Mouse (Mus musculus) forebrain, embryonic 11.5 days (tissue): ENCODE data around the gene Lpcat4. TPM values are rescaled to one million over a fixed set of nuclear protein-coding genes. Genes with fewer than 3 reads are reported as not detected.
A peak's percentile ranks its signal among the peaks of the same experiment; 100 is the strongest.

Experiments
- ATAC-seq: fragments of 200-750 bp; cut with Nextera tagmentation; replicated peaks from 2 replicates; pipeline ENCODE4 v1.8.0; 2017; ENCODE audit warnings: moderate TSS enrichment; ENCODE audit not compliant: low FRiP score
- DNase-seq: peaks from one replicate; pipeline ENCODE4 v3.0.0-alpha.2; 2017; ENCODE audit warnings: low spot score
- H3K27ac ChIP-seq: fragments of 300-500 bp; sonication (generic); 2 replicates; pipeline ENCODE4 v1.5.1; 2014; ENCODE audit warnings: low read depth, low read length
- H3K27me3 ChIP-seq: fragments of 300-500 bp; sonication (generic); 2 replicates; pipeline ENCODE4 v1.6.1; 2014; ENCODE audit warnings: mild to moderate bottlenecking, low read length, mixed read lengths; ENCODE audit not compliant: control insufficient read depth, insufficient read depth
- H3K36me3 ChIP-seq: fragments of 300-500 bp; sonication (generic); 2 replicates; pipeline ENCODE4 v1.6.1; 2014; ENCODE audit warnings: mild to moderate bottlenecking, low read length, moderate library complexity, mixed read lengths; ENCODE audit not compliant: control insufficient read depth, insufficient read depth
- H3K4me1 ChIP-seq: fragments of 300-500 bp; sonication (generic); replicated peaks from 2 replicates; pipeline ENCODE4 v1.6.1; 2014; ENCODE audit warnings: low read length, mixed read lengths; ENCODE audit not compliant: control insufficient read depth, insufficient read depth
- H3K4me2 ChIP-seq: fragments of 300-500 bp; sonication (generic); 2 replicates; pipeline ENCODE4 v1.6.1; 2014; ENCODE audit warnings: low read depth, mild to moderate bottlenecking, low read length, moderate library complexity, mixed read lengths; ENCODE audit not compliant: severe bottlenecking
- H3K4me3 ChIP-seq: fragments of 300-500 bp; sonication (generic); 2 replicates; pipeline ENCODE4 v1.5.1; 2014; ENCODE audit warnings: low read depth, low read length
- H3K9ac ChIP-seq: fragments of 300-500 bp; sonication (generic); 2 replicates; pipeline ENCODE4 v1.6.1; 2014; ENCODE audit warnings: low read length
- H3K9me3 ChIP-seq: fragments of 300-500 bp; sonication (generic); 2 replicates; pipeline ENCODE4 v1.6.1; 2016; ENCODE audit warnings: low read length, mixed read lengths; ENCODE audit not compliant: control insufficient read depth
- WGBS: fragments of 180-500 bp; shearing (Covaris S2); extraction: QIAGEN DNeasy Blood & Tissue Kit; methylation state at CpG from one replicate; pipeline ENCODE4 v1.1.7; 2014; 5-methylcytosine and 5-hydroxymethylcytosine counted together
- polyA plus RNA-seq: library from polyadenylated mRNA; unstranded; fragments of >200 nt; fragmentation: Nextera tagmentation; extraction: Ambion mirVana; gene quantifications from 2 replicates; pipeline ENCODE4 v1.2.1, GENCODE M21; 2014

Lpcat4 gene
- polyA plus RNA-seq: 12.9 and 14.2 TPM in 2 replicates

GRCm38 (mm10) chr2:112239212-112239934, at the start of gene Lpcat4:
Lpcat4 (plus strand) TSS chr2:112239468.
- no peaks in the 10 kb centered on the region for H3K27me3 ChIP-seq
- WGBS: under 1% methylated on average over 51 of the region's 94 CpGs
- peak within 1 kb of the TSS; percentile 81 for H3K4me2 ChIP-seq
- H3K36me3 ChIP-seq: no peaks in the 10 kb centered on the region
- DNase-seq: peak; percentile 96
- H3K4me1 ChIP-seq: no peaks in the 10 kb centered on the region; the same call in none of the 2 replicates
- peak within 1 kb of the TSS; percentile 63 for H3K4me3 ChIP-seq
- peak within 1 kb of the TSS; percentile 80 for H3K9ac ChIP-seq
- peak; percentile 90 for ATAC-seq
- no peaks in the 10 kb centered on the region for H3K9me3 ChIP-seq
- peak within 1 kb of the TSS; percentile 93 for H3K27ac ChIP-seq

DNA sequence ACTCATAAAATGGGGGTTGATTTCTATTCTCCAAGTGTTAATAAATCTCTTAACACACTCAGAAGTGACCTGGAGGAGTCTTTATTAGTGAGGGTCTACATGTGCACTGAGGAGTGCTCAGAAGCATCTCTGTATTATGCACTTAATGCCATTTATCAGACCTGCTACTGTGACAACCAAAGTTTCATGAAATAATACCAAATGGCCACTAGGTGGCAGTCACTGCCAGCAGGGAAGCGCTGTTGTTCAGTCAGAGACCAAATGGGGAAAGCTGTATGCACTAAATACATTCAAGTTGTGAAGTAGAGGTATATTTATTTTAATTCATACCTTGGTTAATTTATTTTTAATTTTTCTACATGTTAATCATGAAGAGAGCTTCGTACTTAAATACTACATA, 42.4 kb upstream of the Lpcat4 start:
- Histone ChIP-seq H3K27me3 (no peaks in the 10 kb centered on the region), H3K4me3 (no peak overlapping the region), H3K9ac (no peak overlapping the region), H3K36me3 (no peaks in the 10 kb centered on the region), H3K4me2 (no peak overlapping the region), H3K9me3 (no peaks in the 10 kb centered on the region), H3K27ac (no peak overlapping the region), H3K4me1 (no peaks in the 10 kb centered on the region)
- peak; percentile 80 for ATAC-seq
- WGBS: 1% methylated on average over 2 of the region's 2 CpGs
- DNase-seq: peak; percentile 55

DNA sequence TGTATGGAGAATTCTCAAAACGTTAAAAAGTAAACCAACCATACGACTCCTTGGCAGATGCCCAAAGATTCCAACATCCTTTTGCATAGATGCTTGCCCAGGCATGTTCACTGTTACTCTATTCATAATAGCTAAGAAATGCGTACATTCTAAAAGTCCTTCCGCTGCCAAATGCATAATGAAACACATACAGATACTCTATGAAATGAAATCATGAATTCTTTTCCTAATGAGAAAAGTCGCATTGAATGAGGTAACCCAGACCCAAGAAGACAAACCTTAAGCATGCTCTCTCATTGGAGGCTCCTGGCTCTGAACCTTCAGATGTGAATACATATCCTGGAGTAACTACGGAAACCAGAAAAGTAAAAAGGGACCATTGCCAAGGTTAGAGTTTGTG, 36.2 kb upstream of the Lpcat4 start:
- Histone ChIP-seq H3K9me3 (no peaks in the 10 kb centered on the region), H3K9ac (no peak overlapping the region), H3K4me3 (no peak overlapping the region), H3K27me3 (no peaks in the 10 kb centered on the region), H3K4me2 (no peak overlapping the region), H3K4me1 (no peaks in the 10 kb centered on the region), H3K27ac (no peak overlapping the region), H3K36me3 (no peaks in the 10 kb centered on the region)
- DNase-seq: no peak
- 88% methylated on average over 6 of the region's 6 CpGs for WGBS
- ATAC-seq: no peak

DNA sequence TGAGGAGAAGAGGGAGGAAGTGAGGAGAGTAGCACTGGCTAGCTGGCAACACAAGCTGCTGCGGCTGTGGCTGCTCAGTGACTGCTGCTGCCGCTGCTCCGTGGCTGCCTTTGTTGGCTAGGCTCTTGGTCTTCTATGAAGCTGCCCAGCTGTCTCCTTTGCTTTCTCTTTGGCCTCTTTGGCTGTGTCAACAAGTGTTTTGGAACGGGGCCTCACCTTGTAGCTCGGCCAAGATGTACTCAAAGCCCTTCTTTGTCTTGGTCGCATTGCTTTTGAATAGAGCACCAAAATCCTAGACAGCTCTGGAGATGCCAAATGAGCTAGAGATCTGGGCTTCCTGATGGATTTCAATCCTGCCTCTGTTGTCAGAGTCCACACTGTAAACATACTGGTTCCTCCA, 29.1 kb upstream of the Lpcat4 start:
- Histone ChIP-seq H3K9me3 (no peaks in the 10 kb centered on the region), H3K4me3 (no peak overlapping the region), H3K27ac (no peak overlapping the region), H3K4me2 (no peak overlapping the region), H3K4me1 (no peaks in the 10 kb centered on the region), H3K36me3 (no peaks in the 10 kb centered on the region), H3K27me3 (no peaks in the 10 kb centered on the region), H3K9ac (no peak overlapping the region)
- DNase-seq (no peak), ATAC-seq (no peak)
- 81% methylated on average over 6 of the region's 6 CpGs for WGBS

DNA sequence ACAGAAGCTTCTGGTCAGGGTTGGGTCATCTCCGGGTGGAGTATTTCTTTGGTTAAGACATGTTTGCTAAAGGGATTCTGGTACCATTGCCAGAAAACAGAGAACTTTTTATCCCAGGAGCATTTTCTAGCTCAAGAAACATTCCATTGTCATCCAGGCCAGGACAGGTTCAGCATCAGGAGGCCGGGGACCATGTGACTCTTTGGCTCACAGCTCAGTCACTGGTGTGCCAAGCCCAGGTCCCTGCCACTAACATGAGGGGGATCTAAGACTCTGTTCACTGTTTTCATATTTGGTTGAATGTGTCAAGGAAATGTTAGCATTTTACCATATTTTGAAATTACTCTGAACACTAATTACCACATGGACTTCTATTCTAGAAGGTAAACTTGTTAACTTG, 28.6 kb upstream of the Lpcat4 start:
- no peak overlapping the region for H3K4me3 ChIP-seq
- 85% methylated on average over 2 of the region's 2 CpGs for WGBS
- no peaks in the 10 kb centered on the region for H3K27me3 ChIP-seq
- no peak overlapping the region for H3K27ac ChIP-seq
- no peaks in the 10 kb centered on the region for H3K36me3 ChIP-seq
- no peak for DNase-seq
- no peak overlapping the region for H3K9ac ChIP-seq
- no peaks in the 10 kb centered on the region for H3K4me1 ChIP-seq
- H3K4me2 ChIP-seq: no peak overlapping the region
- no peak for ATAC-seq
- no peaks in the 10 kb centered on the region for H3K9me3 ChIP-seq

- DNase-seq (no peak), ATAC-seq (peak; percentile 61; the same call in 1 of the 2 replicates)
- H3K27me3 ChIP-seq: no peaks in the 10 kb centered on the region
- H3K27ac ChIP-seq: no peak overlapping the region
- WGBS: 3% methylated on average over 1 of the region's 1 CpGs
- no peak overlapping the region for H3K9ac ChIP-seq
- no peaks in the 10 kb centered on the region for H3K36me3 ChIP-seq
- no peak overlapping the region for H3K4me3 ChIP-seq
- no peak overlapping the region for H3K4me2 ChIP-seq
- no peaks in the 10 kb centered on the region for H3K9me3 ChIP-seq
- H3K4me1 ChIP-seq: no peaks in the 10 kb centered on the region
Measured at GRCm38 (mm10) chr2:112215977-112216376, 23.3 kb upstream of the Lpcat4 start.

DNA sequence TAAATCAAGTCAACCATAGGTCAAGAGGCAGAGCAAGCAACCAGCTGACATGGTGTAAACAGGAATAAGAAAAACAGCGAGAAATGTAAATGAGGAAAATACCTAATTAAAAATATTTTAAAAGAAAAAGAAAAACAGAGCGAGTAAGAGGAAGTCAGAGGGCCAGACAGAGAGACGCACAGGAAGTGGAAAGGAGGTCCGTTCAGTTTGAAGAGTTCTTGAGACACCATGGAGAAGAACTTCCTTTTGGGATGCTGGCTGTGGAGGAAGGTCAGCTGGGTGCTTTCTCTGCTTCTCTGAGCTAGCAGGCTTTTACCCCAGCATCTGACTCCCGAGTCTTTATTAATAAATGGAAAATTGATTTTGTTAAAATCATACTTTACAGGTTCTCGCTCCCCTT, 21.7 kb upstream of the Lpcat4 start:
- ATAC-seq (no peak), DNase-seq (no peak)
- no peaks in the 10 kb centered on the region for H3K9me3 ChIP-seq
- no peaks in the 10 kb centered on the region for H3K36me3 ChIP-seq
- H3K9ac ChIP-seq: no peak overlapping the region
- H3K27me3 ChIP-seq: no peaks in the 10 kb centered on the region
- no peak overlapping the region for H3K4me2 ChIP-seq
- no peak overlapping the region for H3K27ac ChIP-seq
- no peak overlapping the region for H3K4me3 ChIP-seq
- WGBS: 85% methylated on average over 6 of the region's 6 CpGs
- no peaks in the 10 kb centered on the region for H3K4me1 ChIP-seq

GRCm38 (mm10) chr2:112220880-112221279, 18.4 kb upstream of the Lpcat4 start:
- 90% methylated on average over 5 of the region's 5 CpGs for WGBS
- Histone ChIP-seq H3K9me3 (no peaks in the 10 kb centered on the region), H3K9ac (no peak overlapping the region), H3K27me3 (no peaks in the 10 kb centered on the region), H3K4me1 (no peaks in the 10 kb centered on the region), H3K27ac (no peak overlapping the region), H3K36me3 (no peaks in the 10 kb centered on the region), H3K4me3 (no peak overlapping the region), H3K4me2 (no peak overlapping the region)
- ATAC-seq (no peak), DNase-seq (no peak)

DNA sequence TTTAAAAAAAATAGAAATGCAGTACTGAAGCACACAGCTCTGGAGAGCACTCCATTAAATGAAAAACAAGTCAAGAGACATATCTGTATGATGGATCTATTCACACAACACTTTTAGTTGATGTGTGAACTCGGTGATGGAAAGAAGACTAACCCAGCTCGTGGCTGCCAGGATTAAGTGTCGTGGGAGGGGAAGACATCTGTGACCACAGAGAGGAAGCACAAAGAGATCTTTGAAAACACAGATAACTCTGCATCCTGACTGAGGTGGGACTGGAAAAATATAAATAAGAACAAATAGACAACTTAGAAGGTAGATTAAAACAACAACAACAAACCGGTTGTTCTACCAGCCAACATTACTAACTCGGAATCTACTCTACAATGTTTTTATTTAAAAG, 16.7 kb upstream of the Lpcat4 start:
- Histone ChIP-seq H3K9me3 (no peaks in the 10 kb centered on the region), H3K27ac (no peak overlapping the region), H3K4me3 (no peak overlapping the region), H3K27me3 (no peaks in the 10 kb centered on the region), H3K4me2 (no peak overlapping the region), H3K9ac (no peak overlapping the region), H3K4me1 (no peaks in the 10 kb centered on the region), H3K36me3 (no peaks in the 10 kb centered on the region)
- 83% methylated on average over 5 of the region's 5 CpGs for WGBS
- no peak for ATAC-seq
- DNase-seq: no peak
